Mouse (Mus musculus) heart, adult 10 weeks (tissue): Measurements from ENCODE around the gene Igfbp1. TPM values are rescaled to one million over a fixed set of nuclear protein-coding genes. Genes with fewer than 3 reads are reported as not detected.

Source experiments
- polyA plus RNA-seq: library from polyadenylated mRNA; stranded (reverse); fragments of 350-450 nt; fragmentation: Illumina TruSeq; extraction: RNeasy Lipid Tissue Mini Kit (QIAGEN cat#74804); gene quantifications from one replicate; pipeline ENCODE4 v1.2.3, GENCODE M21; 2014; ENCODE audit warnings: low read depth, low replicate concordance

Igfbp1 gene
- polyA plus RNA-seq = not detected

GRCm38 (mm10) chr11:7197491-7197941 lies at the start of gene Igfbp1:
Gene Igfbp1, plus strand, starts transcription at chr11:7197782.

GRCm38 (mm10) chr11:7188469-7188868 lies 9.1 kb upstream of the Igfbp1 start, which contains the start of gene Gm11985:
Gene Gm11985, minus strand, starts transcription at chr11:7188569.

GRCm38 (mm10) chr11:7213501-7214341 lies 16.1 kb downstream of the Igfbp1 start, which contains the start of gene Igfbp3:
Gene Igfbp3, minus strand, starts transcription at chr11:7213923.

Other genes with a start within 250 kb of the Igfbp1 start
- gene Adcy1, start 134.3 kb upstream of the Igfbp1 start, polyA plus RNA-seq = 2.8 TPM
- not detected for gene Gm11985, start 9.2 kb upstream of the Igfbp1 start, polyA plus RNA-seq
- gene Igfbp3, start 16.1 kb downstream of the Igfbp1 start, polyA plus RNA-seq = 37.2 TPM